Mouse (Mus musculus): ENCODE data around the gene Abcd3.

GRCm38 (mm10) chr3:121853781-121854520, 38.8 kb upstream of the Abcd3 start:
- no peak for TF ChIP-seq CTCF (IDR thresholded peaks at IDR 0.05; ENCODE audit: borderline replicate concordance, extremely low read depth, insufficient read depth, insufficient read length)
- no peak for TF ChIP-seq POLR2A (IDR thresholded peaks at IDR 0.05; ENCODE audit: borderline replicate concordance, extremely low read depth, insufficient read depth, insufficient read length, poor library complexity, severe bottlenecking)

All from brain, embryonic 14.5 days (tissue).